Mouse (Mus musculus): ENCODE data around the gene Setd5.
A peak's percentile ranks its signal among the peaks of the same experiment; 100 is the strongest.

DNA sequence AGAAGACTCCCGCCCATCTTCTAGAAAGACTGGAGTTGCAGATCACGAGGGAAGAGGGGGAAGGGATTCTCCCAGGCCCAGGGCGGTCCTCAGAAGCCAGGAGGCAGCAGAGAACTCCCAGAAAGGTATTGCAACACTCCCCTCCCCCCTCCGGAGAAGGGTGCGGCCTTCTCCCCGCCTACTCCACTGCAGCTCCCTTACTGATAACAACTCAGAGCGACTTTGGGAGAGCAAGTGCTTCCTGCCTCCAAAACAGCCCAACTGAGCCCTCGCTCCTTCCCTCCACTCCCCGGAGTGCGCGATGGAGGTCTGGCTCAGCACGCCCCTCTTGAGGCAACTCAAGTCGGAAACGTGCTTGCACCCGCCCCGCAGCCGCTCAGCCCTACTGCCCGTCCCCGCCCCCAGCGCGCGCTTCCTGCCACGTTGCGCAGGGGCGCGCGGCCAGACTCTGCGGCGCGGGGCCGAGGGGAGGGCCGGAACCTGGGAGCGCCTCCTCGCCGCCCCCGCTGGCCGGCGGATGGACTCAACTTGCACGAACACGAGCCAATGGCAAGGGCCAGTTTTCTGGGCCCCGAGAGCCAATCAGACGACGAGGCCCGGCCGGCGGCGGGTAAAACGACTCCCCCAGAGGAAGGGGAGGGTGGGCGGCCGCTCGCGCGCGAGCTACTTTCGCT, 1.0 kb upstream of the Setd5 start:
- TF ChIP-seq POLR2A (IDR thresholded peaks at IDR 0.05; ENCODE audit: low read depth, low read length) (peak; percentile 15; the same call in 1 of the 2 replicates), CTCF (IDR thresholded peaks at IDR 0.05; ENCODE audit: extremely low read depth, insufficient read depth, insufficient read length, insufficient replicate concordance) (no peak)
